Mouse (Mus musculus) intestine, embryonic 15.5 days (tissue): ENCODE measurements around the gene ccdc198. TPM values are rescaled to one million over a fixed set of nuclear protein-coding genes. Genes with fewer than 3 reads are reported as not detected.
"Not testable (repeated sequence)": the region's sequence is repeated elsewhere in the genome, so short reads cannot be mapped to it uniquely, and the experiment has no call there.

Experiments used
- ATAC-seq: fragments of 200-750 bp; cut with Nextera tagmentation; 2 replicates; pipeline ENCODE4 v1.8.0; 2017; ENCODE audit warnings: moderate TSS enrichment, moderate library complexity
- H3K27ac ChIP-seq: fragments of 300-500 bp; sonication (generic); 2 replicates; pipeline ENCODE4 v1.5.1; 2015; ENCODE audit warnings: mild to moderate bottlenecking, inconsistent platforms
- H3K27me3 ChIP-seq: fragments of 300-500 bp; sonication (generic); replicated peaks from 2 replicates; pipeline ENCODE4 v1.6.1; 2015; ENCODE audit warnings: inconsistent platforms
- H3K36me3 ChIP-seq: fragments of 300-500 bp; sonication (generic); 2 replicates; pipeline ENCODE4 v1.6.1; 2015; ENCODE audit warnings: inconsistent platforms
- H3K4me1 ChIP-seq: fragments of 300-500 bp; sonication (generic); replicated peaks from 2 replicates; pipeline ENCODE4 v1.6.1; 2015; ENCODE audit warnings: inconsistent platforms
- H3K4me2 ChIP-seq: fragments of 300-500 bp; sonication (generic); replicated peaks from 2 replicates; pipeline ENCODE4 v1.6.1; 2015; ENCODE audit warnings: mild to moderate bottlenecking, inconsistent platforms
- H3K4me3 ChIP-seq: fragments of 300-500 bp; sonication (generic); replicated peaks from 2 replicates; pipeline ENCODE4 v1.5.1; 2015; ENCODE audit warnings: inconsistent platforms
- H3K9ac ChIP-seq: fragments of 300-500 bp; sonication (generic); 2 replicates; pipeline ENCODE4 v1.6.1; 2015; ENCODE audit warnings: inconsistent platforms
- H3K9me3 ChIP-seq: fragments of 300-500 bp; sonication (generic); 2 replicates; pipeline ENCODE4 v1.6.1; 2016; ENCODE audit warnings: inconsistent platforms
- WGBS: fragments of 180-500 bp; shearing (Covaris S2); methylation state at CpG from one replicate; pipeline ENCODE4 v1.1.7; 2015; 5-methylcytosine and 5-hydroxymethylcytosine counted together
- polyA plus RNA-seq: library from polyadenylated mRNA; unstranded; fragments of >200 nt; fragmentation: Nextera tagmentation; extraction: Ambion mirVana; gene quantifications from 2 replicates; pipeline ENCODE4 v1.2.1, GENCODE M21; 2015

The ccdc198 gene
- 92.0 and 94.3 TPM in 2 replicates for polyA plus RNA-seq

- Histone ChIP-seq H3K4me1 (no peaks in the 10 kb centered on the region), H3K9ac (no peak within 1 kb of the TSS), H3K9me3 (no peaks in the 10 kb centered on the region), H3K36me3 (no peaks in the 10 kb centered on the region), H3K27me3 (no peaks in the 10 kb centered on the region), H3K4me3 (peak within 1 kb of the TSS; percentile 5; the same call in 1 of the 2 replicates), H3K4me2 (0 out of 2 replicates have a peak within 1 kb of the TSS, but pooled peaks have one; percentile 11), H3K27ac (no peak within 1 kb of the TSS)
- WGBS: 57% methylated on average over 5 of the region's 5 CpGs
- peak; percentile 93 for ATAC-seq
Observed at GRCm38 (mm10) chr14:49245126-49245714, at the start of gene ccdc198. ccdc198 (minus strand) TSS chr14:49245474.

DNA sequence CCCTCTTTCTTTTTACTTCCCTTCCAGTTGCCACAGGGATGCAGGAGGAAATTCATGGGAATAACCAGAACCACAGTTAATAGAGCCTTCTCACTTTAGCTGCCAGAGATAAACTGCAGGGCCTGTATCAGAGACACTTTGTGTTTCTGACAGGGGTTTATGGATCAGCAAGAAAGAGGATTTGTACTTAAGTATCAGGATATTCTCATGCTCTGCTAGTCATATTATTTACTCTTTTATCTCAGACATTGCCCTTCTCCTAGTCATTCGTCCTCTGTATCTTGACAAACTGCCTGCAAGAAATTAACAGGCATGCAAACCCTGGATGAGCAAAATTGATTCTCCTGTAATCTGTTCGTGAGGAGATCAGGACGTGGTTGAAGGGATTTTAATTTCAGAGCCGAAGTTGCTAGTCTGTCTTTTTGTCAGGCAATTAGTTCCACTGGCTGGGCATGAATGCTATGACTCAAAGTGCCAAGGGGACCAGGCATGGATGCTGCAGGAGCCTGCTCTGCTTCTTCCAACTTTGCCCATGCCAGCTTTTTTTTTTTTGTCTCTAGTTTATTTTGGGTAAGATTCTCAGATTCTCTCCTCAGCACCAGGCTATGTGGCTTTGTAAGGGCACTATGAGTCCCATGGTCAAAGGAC lies 48.7 kb upstream of the ccdc198 start:
- ATAC-seq: no peak
- H3K27me3 ChIP-seq: no peaks in the 10 kb centered on the region
- H3K27ac ChIP-seq: no peak overlapping the region
- 45% methylated on average over 4 of the region's 4 CpGs for WGBS
- H3K4me2 ChIP-seq: no peak overlapping the region
- H3K36me3 ChIP-seq: no peaks in the 10 kb centered on the region
- no peaks in the 10 kb centered on the region for H3K9me3 ChIP-seq
- H3K4me1 ChIP-seq: 0 out of 2 replicates have a peak, but pooled peaks cover 2% of the 10 kb centered on the region
- H3K4me3 ChIP-seq: no peak overlapping the region
- H3K9ac ChIP-seq: no peak overlapping the region

DNA sequence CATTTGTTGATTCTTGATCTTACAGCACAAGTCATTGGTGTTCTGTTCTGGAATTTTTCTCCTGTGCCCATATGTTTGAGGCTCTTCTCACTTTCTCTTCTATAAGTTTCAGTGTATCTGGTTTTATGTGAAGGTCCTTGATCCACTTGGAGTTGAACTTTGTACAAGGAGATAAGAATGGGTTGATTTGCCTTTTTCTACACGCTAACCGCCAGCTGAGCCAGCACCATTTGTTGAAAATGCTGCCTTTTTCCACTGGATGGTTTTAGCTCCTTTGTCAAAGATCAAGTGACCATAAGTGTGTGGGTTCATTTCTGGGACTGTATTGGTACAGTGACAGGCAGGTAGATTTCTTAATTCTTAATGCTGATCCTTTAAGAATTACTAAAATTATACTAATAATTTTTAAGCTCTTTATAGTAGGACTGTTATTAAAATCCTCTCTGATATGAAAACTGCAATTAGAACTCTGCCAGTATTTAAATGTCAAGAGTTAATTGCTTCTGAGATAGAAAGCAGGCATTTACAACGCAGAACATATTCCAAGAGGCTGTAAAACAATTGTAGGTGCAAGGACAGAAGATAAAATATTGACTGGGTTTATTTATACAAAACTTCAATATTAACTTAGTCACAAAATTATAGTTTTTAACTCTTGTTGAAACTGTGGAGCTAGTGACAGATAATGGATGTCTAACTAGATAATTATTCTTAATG lies 44.9 kb upstream of the ccdc198 start:
- Histone ChIP-seq H3K4me3 (no peak overlapping the region), H3K9me3 (no peaks in the 10 kb centered on the region; the same call in 1 of the 2 replicates), H3K27ac (no peak overlapping the region), H3K36me3 (no peaks in the 10 kb centered on the region), H3K4me1 (0 out of 2 replicates have a peak, but pooled peaks cover 2% of the 10 kb centered on the region), H3K27me3 (no peaks in the 10 kb centered on the region), H3K4me2 (no peak overlapping the region), H3K9ac (no peak overlapping the region)
- WGBS: 45% methylated on average over 3 of the region's 3 CpGs
- ATAC-seq: peak; percentile 79

DNA sequence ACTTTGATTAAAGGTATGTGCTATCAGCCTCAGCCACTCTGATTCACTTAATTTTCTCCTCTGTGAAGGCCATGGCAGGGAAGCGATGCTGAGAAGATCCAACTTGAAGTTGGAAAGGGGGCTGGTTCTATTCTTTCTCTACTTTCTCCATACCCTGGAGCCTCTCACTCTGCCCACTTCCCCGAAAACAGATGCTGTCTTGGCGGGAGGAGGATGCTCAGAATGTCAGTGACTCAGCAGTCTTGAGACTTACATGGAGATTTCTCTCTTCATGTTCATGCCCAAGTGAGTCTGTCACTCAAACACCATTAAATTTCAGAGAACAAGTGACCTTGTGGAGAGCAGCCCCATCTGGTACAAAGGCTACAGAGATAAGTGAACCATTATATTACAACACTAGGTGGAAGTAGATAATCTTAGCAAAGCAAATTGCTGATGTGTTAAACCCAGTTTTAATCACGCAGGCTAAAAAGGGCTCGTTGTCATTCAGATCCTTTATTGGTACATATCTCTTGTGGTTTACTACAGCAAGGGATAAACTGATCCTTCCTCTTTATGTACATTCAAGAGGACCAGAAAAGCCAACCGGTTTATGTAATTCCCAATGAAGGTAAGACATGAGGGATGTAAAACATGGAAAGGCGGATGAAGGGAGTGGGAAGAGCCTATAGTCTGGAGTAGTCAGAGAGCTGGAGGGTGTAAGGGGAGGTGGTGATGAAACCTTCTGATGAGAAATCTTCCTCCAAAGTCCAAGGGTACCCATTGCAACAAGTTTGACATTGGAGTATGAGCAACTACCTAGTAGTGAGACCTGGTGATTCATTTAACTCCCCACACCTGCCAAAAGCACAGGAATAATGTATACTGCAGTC lies 38.7 kb upstream of the ccdc198 start:
- Histone ChIP-seq H3K4me3 (no peak overlapping the region), H3K9me3 (no peaks in the 10 kb centered on the region; the same call in 1 of the 2 replicates), H3K4me2 (no peak overlapping the region), H3K4me1 (no peaks in the 10 kb centered on the region), H3K36me3 (no peaks in the 10 kb centered on the region), H3K27ac (no peak overlapping the region; the same call in 1 of the 2 replicates), H3K9ac (no peak overlapping the region), H3K27me3 (no peaks in the 10 kb centered on the region)
- ATAC-seq: peak; percentile 91
- 75% methylated on average over 7 of the region's 7 CpGs for WGBS

DNA sequence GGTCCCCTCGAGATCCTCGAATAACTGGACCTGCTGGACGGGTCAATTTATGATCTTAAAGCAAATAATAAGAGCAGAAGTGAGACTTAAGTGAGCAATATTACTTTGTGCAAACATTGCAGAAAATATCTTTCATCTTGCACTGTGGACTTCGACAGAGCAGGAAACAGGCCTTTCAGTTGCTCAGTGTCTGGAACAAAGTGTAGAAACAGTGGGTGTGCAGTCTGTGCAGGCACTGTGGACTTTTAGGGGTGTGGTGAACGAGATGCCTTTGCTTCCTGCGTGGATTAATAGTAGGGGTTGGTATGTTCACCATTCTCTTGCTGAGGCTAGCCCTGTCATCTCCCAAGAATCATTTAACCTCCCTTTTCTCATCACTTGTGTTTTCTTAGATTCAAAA lies 33.6 kb upstream of the ccdc198 start:
- no peaks in the 10 kb centered on the region for H3K9me3 ChIP-seq
- H3K4me3 ChIP-seq: no peak overlapping the region
- H3K27me3 ChIP-seq: no peaks in the 10 kb centered on the region
- H3K9ac ChIP-seq: no peak overlapping the region
- peak; percentile 97 for ATAC-seq
- no peak overlapping the region for H3K4me2 ChIP-seq
- no peak overlapping the region for H3K27ac ChIP-seq
- no peaks in the 10 kb centered on the region for H3K36me3 ChIP-seq
- H3K4me1 ChIP-seq: no peaks in the 10 kb centered on the region
- WGBS: 43% methylated on average over 6 of the region's 6 CpGs

GRCm38 (mm10) chr14:49278479-49278878 lies 33.2 kb upstream of the ccdc198 start:
- not testable (repeated sequence) for H3K9me3 ChIP-seq, H3K4me1 ChIP-seq, H3K36me3 ChIP-seq, H3K9ac ChIP-seq, H3K27me3 ChIP-seq, H3K4me2 ChIP-seq, H3K27ac ChIP-seq, H3K4me3 ChIP-seq
- peak; percentile 79 for ATAC-seq
- WGBS: 67% methylated on average over 9 of the region's 9 CpGs

DNA sequence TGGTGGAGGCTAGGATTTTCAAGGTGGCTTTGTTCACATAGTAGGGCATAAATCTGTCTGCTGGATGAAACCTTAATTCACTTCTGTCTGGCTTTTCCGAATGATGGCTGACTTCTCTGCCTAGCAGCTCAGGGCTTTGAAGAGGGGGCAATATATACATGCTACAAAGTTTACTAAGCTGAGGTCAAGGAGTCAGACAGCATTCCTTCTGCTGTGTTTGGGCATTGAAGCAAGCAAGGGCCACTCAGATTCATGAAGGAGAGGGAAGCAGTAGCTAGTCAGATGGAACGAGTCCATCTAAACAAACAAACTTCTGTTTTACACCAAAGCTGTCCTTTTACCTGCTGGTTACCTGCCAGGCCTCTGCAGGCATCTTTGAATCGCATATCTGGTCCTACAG lies 32.4 kb upstream of the ccdc198 start:
- Histone ChIP-seq H3K4me3 (no peak overlapping the region), H3K27me3 (no peaks in the 10 kb centered on the region), H3K4me1 (no peaks in the 10 kb centered on the region), H3K4me2 (no peak overlapping the region), H3K36me3 (no peaks in the 10 kb centered on the region), H3K27ac (no peak overlapping the region), H3K9me3 (no peaks in the 10 kb centered on the region), H3K9ac (no peak overlapping the region)
- no peak for ATAC-seq
- 31% methylated on average over 3 of the region's 3 CpGs for WGBS

DNA sequence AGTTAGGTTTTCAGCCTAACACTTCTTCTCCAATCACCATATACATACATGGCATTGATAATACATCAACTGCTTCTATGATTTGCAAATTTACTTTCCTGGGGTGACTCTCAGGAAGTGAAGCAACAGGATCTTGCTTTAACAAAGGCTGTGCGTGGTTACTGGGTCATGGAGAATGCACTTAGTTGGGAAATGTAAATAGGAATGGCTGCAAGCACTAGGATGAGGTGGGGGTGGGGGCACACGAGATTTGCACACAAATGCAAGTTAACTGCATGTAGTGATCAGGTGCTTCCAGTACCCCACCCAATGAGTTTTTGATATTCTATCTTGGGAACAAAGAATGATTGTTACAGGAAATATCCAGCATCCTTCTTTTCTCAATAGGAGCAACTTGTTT lies 30.1 kb upstream of the ccdc198 start:
- no peak overlapping the region for H3K27ac ChIP-seq
- H3K36me3 ChIP-seq: no peaks in the 10 kb centered on the region
- whole genome bisulfite sequencing: 45% methylated on average over 2 of the region's 2 CpGs
- H3K9ac ChIP-seq: no peak overlapping the region
- no peak for ATAC-seq
- H3K4me2 ChIP-seq: no peak overlapping the region
- H3K4me1 ChIP-seq: no peaks in the 10 kb centered on the region
- H3K9me3 ChIP-seq: no peaks in the 10 kb centered on the region
- H3K4me3 ChIP-seq: no peak overlapping the region
- no peaks in the 10 kb centered on the region for H3K27me3 ChIP-seq

DNA sequence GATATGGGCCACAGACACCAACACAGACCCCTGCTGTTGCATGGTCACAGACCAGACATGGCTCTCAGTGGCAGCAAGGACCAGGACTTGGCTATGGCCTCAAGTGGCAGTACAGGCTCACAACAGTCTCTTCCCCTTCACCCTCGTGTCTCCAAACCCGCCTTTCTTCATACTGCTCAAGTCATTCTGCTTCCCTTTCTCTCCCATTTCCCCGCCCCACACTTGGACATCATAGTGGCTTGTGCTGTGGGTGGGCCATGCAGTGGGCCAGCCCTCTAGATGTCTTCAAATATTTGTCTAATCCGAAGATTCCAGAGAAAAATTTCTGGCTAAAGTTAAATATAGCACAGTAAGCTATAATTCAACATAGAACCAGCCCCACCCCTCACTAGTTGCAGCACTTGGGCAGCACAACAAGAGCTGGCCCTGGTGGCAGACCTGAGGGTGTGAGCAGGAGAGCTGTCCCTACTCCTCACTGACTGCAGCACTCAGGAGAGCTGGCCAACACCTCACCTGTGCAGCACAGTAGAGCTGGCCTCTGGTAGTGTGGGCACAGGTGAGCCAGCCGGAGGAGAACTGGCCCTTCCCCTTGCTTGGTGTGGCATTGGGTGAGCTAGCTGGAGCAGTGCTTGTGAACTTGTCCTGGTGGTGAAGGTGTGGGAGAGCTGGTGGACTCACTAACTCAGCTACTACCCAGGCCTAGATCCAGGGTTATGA lies 20.2 kb upstream of the ccdc198 start:
- H3K9me3 ChIP-seq: no peaks in the 10 kb centered on the region
- 0 out of 2 replicates have a peak, but pooled peaks have one; percentile 41 for ATAC-seq
- H3K36me3 ChIP-seq: no peaks in the 10 kb centered on the region
- H3K4me3 ChIP-seq: no peak overlapping the region
- H3K9ac ChIP-seq: no peak overlapping the region
- H3K4me1 ChIP-seq: no peaks in the 10 kb centered on the region
- WGBS: 76% methylated on average over 5 of the region's 5 CpGs
- H3K27ac ChIP-seq: no peak overlapping the region
- no peaks in the 10 kb centered on the region for H3K27me3 ChIP-seq
- H3K4me2 ChIP-seq: no peak overlapping the region

- no peaks in the 10 kb centered on the region for H3K9me3 ChIP-seq
- no peaks in the 10 kb centered on the region for H3K27me3 ChIP-seq
- WGBS: 29% methylated on average over 1 of the region's 1 CpGs
- H3K4me1 ChIP-seq: no peaks in the 10 kb centered on the region
- no peak overlapping the region for H3K27ac ChIP-seq
- no peak overlapping the region for H3K9ac ChIP-seq
- H3K4me3 ChIP-seq: no peak overlapping the region
- H3K4me2 ChIP-seq: no peak overlapping the region
- H3K36me3 ChIP-seq: no peaks in the 10 kb centered on the region
- ATAC-seq: no peak
Observed at GRCm38 (mm10) chr14:49241522-49241921, 3.8 kb downstream of the ccdc198 start.

- Histone ChIP-seq H3K4me2 (no peak overlapping the region), H3K9ac (no peak overlapping the region), H3K27ac (no peak overlapping the region), H3K27me3 (no peaks in the 10 kb centered on the region), H3K9me3 (no peaks in the 10 kb centered on the region), H3K4me3 (no peak overlapping the region), H3K36me3 (no peaks in the 10 kb centered on the region), H3K4me1 (no peaks in the 10 kb centered on the region)
- 26% methylated on average over 11 of the region's 11 CpGs for WGBS
- peak; percentile 80 for ATAC-seq
Observed at GRCm38 (mm10) chr14:49238206-49238605, 7.1 kb downstream of the ccdc198 start.
